Mouse (Mus musculus) right cerebral cortex, postnatal 10 days (tissue): Measurements from ENCODE around the gene Prkcsh.

Experiments used
- DNase-seq, 2 experiments: peaks; one replicate each; pipeline ENCODE4 v3.0.0; 2021; ENCODE audit warnings: low spot score in 2 of 2

Gene Prkcsh

GRCm38 (mm10) chr9:22002194-22003162 lies at the start of gene Prkcsh, which contains the start of gene Ccdc151:
Gene Prkcsh, plus strand, starts transcription at chr9:22002806.
Gene Ccdc151, minus strand, starts transcription at chr9:22002634.
- peak; percentile 100 for DNase-seq

DNA sequence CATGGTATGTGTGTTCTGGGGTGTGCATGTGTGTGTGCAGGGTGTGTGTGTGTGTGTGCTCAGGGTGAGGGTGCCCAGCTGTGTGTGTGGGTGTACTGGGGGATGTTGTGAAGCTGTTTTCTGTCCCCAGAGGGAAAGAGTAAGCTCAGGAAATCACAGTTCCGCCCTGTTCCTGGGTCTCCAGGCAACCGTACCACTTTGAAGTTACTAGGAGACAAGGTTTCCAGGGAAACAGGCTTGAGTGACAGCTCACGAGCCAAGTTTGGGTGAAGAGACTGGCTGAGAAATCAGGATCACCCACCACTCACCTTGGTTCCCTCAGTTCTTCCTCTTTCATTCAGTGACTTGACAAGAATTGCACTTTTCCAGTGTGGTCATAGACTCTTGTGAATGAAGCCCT lies 49.0 kb upstream of the Prkcsh start:
- peak; percentile 83 to 93 for DNase-seq

DNA sequence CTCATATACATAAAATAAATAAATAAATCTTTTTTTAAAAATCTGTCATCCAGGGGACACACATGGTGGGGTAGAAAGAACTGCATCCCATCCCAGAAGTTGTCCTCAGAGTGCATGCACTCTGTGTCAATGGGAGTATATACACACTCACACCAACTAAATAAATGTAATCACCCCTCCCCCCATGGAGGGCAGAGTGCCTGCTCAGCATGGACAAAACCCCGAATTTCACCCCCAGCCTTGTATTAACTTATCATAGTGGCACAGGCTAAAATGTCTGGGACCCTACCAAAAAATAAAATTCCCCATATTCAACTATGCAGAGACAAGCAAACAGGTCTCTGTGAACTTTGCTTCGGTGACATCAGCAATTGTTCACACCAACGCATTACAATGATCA lies 48.0 kb upstream of the Prkcsh start:
- no peak for DNase-seq

- DNase-seq, result no peak
These were observed 47.4 kb upstream of the Prkcsh start for GRCm38 (mm10) chr9:21955225-21955569.

GRCm38 (mm10) chr9:21955570-21956281 lies 46.9 kb upstream of the Prkcsh start, which contains the start of gene Swsap1:
Gene Swsap1, plus strand, starts transcription at chr9:21955755.
- peak; percentile 99 for DNase-seq

DNA sequence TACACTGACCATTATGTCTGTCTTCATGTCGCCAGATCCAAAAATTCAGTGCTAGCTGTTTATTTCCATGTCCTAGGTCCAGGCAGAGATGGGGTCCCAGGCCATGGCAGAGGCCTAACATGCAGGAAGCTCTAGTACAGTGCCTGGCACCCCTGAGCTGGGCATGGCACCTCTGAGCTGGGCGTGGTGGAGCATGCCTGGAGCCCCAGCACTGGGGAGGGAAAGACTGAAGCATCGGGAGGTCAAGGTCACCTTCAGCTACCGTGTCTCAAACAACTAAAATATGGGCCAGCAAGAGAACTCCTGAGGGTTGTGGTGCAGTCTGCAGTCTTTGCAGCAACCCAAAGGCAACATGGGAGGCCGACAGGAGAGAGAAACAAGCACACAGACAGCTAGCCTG lies 44.2 kb upstream of the Prkcsh start:
- DNase-seq, result no peak

DNA sequence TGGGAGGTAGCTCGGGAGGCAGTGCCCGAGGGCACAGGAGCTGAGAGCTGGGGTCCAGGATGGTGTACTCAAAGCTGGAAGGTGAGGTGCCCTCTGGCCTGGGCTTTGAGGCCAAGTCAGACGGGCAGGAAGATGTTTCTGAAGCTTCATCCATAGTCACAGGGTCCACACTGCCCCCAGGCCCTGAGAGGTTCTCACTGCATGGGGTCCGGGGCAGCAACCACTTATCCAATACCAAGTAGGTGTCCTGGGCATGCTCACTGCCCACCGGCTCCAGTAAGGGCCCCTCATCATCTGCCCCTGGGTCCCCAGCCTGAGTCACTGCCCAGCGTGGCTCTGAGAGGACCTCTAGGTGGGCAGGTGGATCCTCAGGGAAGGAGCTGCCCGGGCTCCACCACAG lies 43.4 kb upstream of the Prkcsh start:
- no peak for DNase-seq

GRCm38 (mm10) chr9:21960135-21960534 lies 42.5 kb upstream of the Prkcsh start:
- DNase-seq, result no peak

- DNase-seq, result no peak
These were observed 41.9 kb upstream of the Prkcsh start for GRCm38 (mm10) chr9:21960558-21961208.

DNA sequence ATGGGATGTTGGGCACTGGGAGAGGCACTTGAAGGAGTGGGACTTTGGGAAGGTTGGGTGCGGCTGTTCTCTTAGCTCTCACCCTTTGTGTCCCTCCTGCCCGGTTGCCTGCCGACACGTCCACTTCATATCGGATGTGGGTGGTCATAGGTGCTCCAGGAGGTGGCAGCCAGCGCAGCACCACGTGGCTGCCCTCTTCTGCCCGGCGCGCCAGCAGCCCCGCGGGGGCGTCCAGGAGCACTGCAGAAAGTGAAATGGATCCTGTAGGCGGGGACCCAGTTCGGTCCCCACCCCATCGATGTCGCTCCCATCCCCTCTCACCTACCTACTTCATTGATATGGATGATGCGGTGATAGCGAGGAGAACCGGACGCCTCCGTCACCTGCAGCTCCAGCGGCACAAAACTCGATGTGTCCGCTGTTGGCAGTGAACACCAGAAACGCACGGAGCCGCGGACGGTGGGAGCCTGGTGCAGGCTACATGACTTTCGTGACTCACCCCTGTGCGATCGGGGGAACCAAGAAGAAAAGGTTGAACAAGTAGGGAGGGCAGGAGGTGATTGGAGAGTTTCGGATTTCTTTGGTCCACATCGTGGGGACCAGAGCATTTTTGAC lies 41.1 kb upstream of the Prkcsh start:
- DNase-seq, result no peak

DNA sequence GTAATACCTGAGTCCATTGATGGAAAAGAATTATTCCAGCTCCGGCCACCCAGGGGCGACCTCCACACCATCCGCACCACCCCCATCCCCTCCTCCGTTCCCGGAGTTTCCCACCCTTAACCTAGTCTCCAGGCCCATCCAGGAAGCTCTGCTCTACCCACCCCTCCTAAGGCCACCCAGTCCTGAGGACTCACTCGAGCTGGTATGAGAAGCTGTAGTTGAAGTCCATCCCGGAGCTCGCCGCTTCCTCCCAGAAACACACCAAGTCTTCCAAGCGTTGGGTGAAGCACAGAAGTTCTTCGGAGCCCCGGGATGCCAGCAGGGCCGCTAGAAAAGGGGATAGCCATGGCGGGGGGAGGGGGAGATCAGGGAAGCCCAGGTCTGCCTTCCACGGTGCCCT lies 40.6 kb upstream of the Prkcsh start:
- DNase-seq, result no peak

DNA sequence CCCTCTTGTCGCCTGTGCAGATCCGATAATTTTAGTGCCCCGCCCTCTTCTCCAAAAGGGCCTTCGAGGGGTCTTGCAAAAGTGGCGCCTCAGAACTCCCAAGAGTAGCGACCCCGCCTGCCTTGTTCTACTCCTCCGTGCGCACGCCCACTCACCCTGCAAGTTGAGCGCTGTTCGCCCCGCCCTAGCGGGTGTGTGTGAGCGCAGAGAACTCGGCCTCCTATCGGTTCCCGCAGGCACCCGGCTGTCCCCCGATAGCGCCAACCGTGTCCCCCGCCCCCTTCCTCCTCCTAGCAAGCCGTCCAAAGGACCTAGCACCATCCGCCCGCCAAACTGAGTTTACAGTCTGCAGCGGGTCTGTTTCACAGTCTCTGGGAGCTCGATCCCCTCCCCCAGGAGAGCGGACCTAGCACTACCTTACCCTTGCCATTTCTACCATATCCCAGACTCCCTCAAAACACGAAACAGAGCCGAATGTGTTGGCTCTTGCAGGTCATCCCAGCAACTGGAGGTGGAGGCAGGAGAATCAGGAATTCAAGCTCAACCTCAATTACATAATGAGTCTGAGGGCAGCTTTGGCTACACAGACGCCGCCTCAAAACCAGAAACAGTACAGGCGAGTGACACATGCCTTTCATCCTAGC lies 40.1 kb upstream of the Prkcsh start:
- DNase-seq, result peak; percentile 83 to 86

- peak in 1 of 2 experiments; percentile 65 for DNase-seq
These were observed 39.2 kb upstream of the Prkcsh start, which contains the start of gene Epor for GRCm38 (mm10) chr9:21963417-21963816. Gene Epor, minus strand, starts transcription at chr9:21963506.

- DNase-seq, result no peak
These were observed 33.7 kb upstream of the Prkcsh start for GRCm38 (mm10) chr9:21968883-21969282.

DNA sequence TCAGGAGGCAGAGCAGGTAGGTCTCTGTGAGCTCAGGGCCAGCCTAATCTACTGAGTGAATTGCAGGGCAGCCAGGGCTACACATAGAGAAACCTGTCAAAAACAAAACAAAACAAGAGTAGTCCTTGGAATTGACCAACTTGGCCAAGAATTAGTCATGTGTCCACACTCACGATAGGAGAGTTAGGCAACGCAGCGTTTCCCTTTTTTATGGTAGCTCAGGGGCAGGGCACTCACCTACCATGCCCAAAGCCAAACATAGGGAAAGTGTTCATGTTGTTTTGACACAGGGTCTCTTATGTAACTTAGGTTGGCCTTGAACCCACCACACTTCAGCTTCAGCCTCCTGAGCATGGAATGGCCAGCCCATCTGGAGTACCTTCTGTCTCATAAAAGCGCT lies 33.3 kb upstream of the Prkcsh start:
- DNase-seq, result no peak

GRCm38 (mm10) chr9:21976626-21977175 lies 25.9 kb upstream of the Prkcsh start:
- no peak for DNase-seq

GRCm38 (mm10) chr9:21977331-21977730 lies 25.3 kb upstream of the Prkcsh start:
- DNase-seq, result no peak

GRCm38 (mm10) chr9:21977972-21978371 lies 24.6 kb upstream of the Prkcsh start:
- DNase-seq, result no peak

DNA sequence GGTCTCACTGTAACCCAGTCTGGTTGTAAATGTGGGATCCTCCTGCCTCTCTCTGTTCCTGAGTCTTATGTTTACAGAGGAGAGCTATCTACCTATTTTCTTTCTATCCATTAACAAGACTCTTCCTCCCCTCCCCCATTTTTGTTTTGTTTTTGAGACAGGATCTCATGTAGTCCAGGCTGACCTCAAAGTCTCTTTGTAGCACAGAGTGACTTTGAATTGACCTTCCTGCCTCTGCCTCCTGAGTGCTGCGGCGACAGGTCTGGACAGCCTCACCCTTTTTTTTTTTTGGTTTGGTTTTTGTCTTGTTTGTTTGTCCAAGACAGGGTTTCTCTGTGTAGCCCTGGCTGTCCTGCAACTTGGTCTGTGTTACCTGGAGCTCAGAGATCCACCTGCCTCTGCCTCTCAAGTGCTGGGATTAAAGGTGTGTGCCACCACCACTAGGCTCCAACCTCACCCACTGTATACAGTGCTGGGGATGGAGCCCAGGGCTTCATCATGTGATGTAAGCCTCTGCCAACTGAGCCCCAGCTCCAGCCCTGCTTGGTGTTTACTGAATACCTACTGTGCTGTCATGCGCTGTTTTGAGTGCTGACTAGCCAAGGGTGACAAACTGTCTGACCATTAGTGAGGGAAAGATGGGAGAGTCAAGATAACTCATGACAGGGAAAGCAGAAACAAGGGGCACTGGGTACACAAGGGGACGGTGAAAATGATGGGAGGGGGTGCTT lies 24.0 kb upstream of the Prkcsh start:
- DNase-seq, result no peak

- DNase-seq, result no peak
These were observed 18.7 kb upstream of the Prkcsh start for GRCm38 (mm10) chr9:21983911-21984310.
